ENCODE assay signal across 10 mouse cellular contexts in the genomic region with DNA sequence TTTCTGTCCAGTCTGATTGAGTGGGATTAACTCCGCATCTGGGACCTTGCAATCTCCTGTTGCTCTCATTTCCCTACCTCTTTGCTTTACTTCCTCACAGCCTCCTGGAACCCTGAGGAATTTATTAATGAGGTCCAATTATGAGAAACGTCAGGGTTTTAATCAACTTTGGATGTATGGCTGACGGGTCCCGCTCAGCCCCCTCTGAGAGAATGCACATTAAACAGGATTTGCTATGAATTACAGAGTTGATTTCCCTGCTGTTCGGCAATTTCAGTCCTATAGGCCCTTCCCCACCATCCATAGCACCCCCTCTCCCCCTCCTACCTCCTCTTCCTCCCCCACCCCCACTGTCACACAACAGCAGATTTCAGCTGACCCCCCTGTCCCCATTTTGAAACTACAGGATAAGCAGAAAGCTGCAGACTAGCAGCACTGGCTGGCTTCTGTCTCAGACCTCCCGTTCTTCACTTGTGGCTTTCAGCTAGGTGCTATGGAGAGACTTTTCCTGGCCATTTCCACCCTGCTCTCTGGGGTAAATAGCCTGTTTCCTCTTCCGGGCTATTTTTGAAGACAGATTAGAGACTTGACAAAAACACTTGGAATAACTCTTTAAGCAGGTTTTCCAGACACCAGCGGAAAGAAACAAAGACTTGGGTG.
DNase-seq lines count a peak whose midpoint lies in the region; ATAC-seq lines count a peak whose summit lies in the region.
"Had no signal": no experiment of that assay in that cellular context is flagged by ENCODE, and none has a peak within 500 bp of the region (broad histone marks: within the 10 kb centered on the region; RNA-seq: fewer than 3 reads in every experiment).

No protein-coding gene starts in this region.

- 42% methylated on average over 8 of the region's 8 CpGs for whole genome bisulfite sequencing in kidney, embryonic 16.5 days
- WGBS in embryonic facial prominence, embryonic 10.5 days = 57% methylated on average over 8 of the region's 8 CpGs
- WGBS in limb, embryonic 10.5 days = 37% methylated on average over 8 of the region's 8 CpGs

- DNase-seq in heart, adult 11 months = peak; percentile 95
- no peak for DNase-seq in heart, postnatal 36 days
- DNase-seq in kidney, adult 8-10 months = no peak
- no peak for DNase-seq in embryonic facial prominence, embryonic 10.5 days (ENCODE audit: low spot score)
- no peak for DNase-seq in limb, embryonic 10.5 days (ENCODE audit: low spot score)
- no peak for DNase-seq in spleen, adult 18-20 months
- DNase-seq in right cerebral cortex, postnatal 36 days (ENCODE audit: low spot score in 2 of 2) = no peak
- DNase-seq: cerebellum, adult 8-10 months; right cerebral cortex, postnatal 14 days had no signal

- H3K9ac ChIP-seq in kidney, embryonic 16.5 days (replicated peaks; ENCODE audit: low read length) = peak overlapping the region; percentile 38; the same call in 1 of the 2 replicates

- ATAC-seq in kidney, embryonic 16.5 days (ENCODE audit: low FRiP score, low TSS enrichment) = no peak

- intact Hi-C loops in heart, postnatal 36 days (cut with DNase I) = loop anchor here (2.0 to 5.0 kb wide), 4 partner anchors 131 to 243 kb away; partner anchors contain the start of gene Map3k1

- no peak overlapping the region for H3K4me2 ChIP-seq in kidney, embryonic 16.5 days (replicated peaks; ENCODE audit: low read depth, low read length)

- no peaks in the 10 kb centered on the region for H3K36me3 ChIP-seq in kidney, embryonic 16.5 days (ENCODE audit: insufficient read depth, low read length)
- H3K36me3 ChIP-seq in embryonic facial prominence, embryonic 10.5 days (replicated peaks) = no peaks in the 10 kb centered on the region
- no peaks in the 10 kb centered on the region for H3K36me3 ChIP-seq in limb, embryonic 10.5 days

- H3K27me3 ChIP-seq in kidney, embryonic 16.5 days (ENCODE audit: insufficient read depth, low read length) = no peaks in the 10 kb centered on the region
- no peaks in the 10 kb centered on the region for H3K27me3 ChIP-seq in embryonic facial prominence, embryonic 10.5 days (replicated peaks; ENCODE audit: low read depth, poor library complexity, severe bottlenecking)
- H3K27me3 ChIP-seq in limb, embryonic 10.5 days (ENCODE audit: low read depth, poor library complexity, severe bottlenecking) = no peaks in the 10 kb centered on the region

- H3K4me3 ChIP-seq in kidney, embryonic 16.5 days (ENCODE audit: low read length) = no peak overlapping the region
- H3K4me3 ChIP-seq in embryonic facial prominence, embryonic 10.5 days = no peak overlapping the region
- no peak overlapping the region for H3K4me3 ChIP-seq in limb, embryonic 10.5 days

- H3K27ac ChIP-seq in kidney, embryonic 16.5 days (ENCODE audit: low read length) = peak overlapping the region; percentile 83
- peak overlapping the region; percentile 63 for H3K27ac ChIP-seq in embryonic facial prominence, embryonic 10.5 days (replicated peaks)
- peak overlapping the region; percentile 73 for H3K27ac ChIP-seq in limb, embryonic 10.5 days

- no peaks in the 10 kb centered on the region for H3K9me3 ChIP-seq in kidney, embryonic 16.5 days (ENCODE audit: low read length)
- H3K9me3 ChIP-seq in embryonic facial prominence, embryonic 10.5 days = no peaks in the 10 kb centered on the region
- H3K9me3 ChIP-seq in limb, embryonic 10.5 days (replicated peaks) = no peaks in the 10 kb centered on the region

- H3K4me1 ChIP-seq in kidney, embryonic 16.5 days (ENCODE audit: insufficient read depth, low read length) = peaks cover 14% of the 10 kb centered on the region
- H3K4me1 ChIP-seq in embryonic facial prominence, embryonic 10.5 days = peaks cover 15% of the 10 kb centered on the region
- H3K4me1 ChIP-seq in limb, embryonic 10.5 days = peaks cover 36% of the 10 kb centered on the region
